In the genomic region with DNA sequence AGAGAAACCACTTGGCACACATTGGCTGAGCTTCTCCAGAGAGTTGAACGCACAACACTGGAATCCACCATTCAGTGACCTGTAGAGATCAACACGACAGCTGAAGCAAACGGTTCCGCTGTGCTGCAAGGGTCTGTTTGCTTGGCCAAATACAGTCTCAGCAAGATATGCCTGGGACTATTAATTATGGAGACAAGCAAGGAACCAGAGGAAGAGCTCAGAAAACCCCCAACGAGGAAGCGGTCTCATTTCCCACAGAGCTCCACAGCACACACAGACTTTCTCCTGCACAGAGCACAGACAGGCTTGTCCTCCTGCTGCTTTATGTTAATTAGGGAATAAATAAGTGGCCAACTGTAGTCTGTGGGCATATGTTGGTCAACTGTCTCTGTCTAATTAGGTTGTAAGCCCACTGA, we compare ENCODE assay signal across 11 mouse cellular contexts.
DNase-seq lines count a peak whose midpoint lies in the region; ATAC-seq and TF ChIP-seq lines count a peak whose summit lies in the region.
"Had no signal": no experiment of that assay in that cellular context is flagged by ENCODE, and none has a peak within 500 bp of the region (broad histone marks: within the 10 kb centered on the region; RNA-seq: fewer than 3 reads in every experiment).

No protein-coding gene starts in this region.

- no peak; the same call in 1 of the 2 replicates for ATAC-seq in cerebellum, adult (ENCODE audit: insufficient number of reproducible peaks, low FRiP score, low TSS enrichment)
- ATAC-seq in lung, embryonic 14.5 days (ENCODE audit: insufficient read depth) = no peak; the same call in 1 of the 2 replicates
- ATAC-seq in stomach, embryonic 15.5 days (ENCODE audit: insufficient read depth, low FRiP score, low read depth) = peak; percentile 58; the same call in 1 of the 2 replicates

- TF ChIP-seq CTCF in lung, embryonic 14.5 days (IDR thresholded peaks at IDR 0.05; ENCODE audit: low read depth) = no peak
- TF ChIP-seq CTCF in lung, adult 2 months (IDR thresholded peaks at IDR 0.05; ENCODE audit: insufficient read depth, low read length) = no peak

- H3K4me2 ChIP-seq in lung, embryonic 14.5 days = no peak overlapping the region
- H3K4me2 ChIP-seq in stomach, embryonic 15.5 days = no peak overlapping the region
- H3K4me2 ChIP-seq: embryonic facial prominence, embryonic 13.5 days; liver, embryonic 13.5 days had no signal

- intact Hi-C loops in heart, postnatal 36 days (cut with DNase I) = no loop called here

- no peaks in the 10 kb centered on the region for H3K36me3 ChIP-seq in lung, embryonic 14.5 days (ENCODE audit: insufficient read depth)
- no peaks in the 10 kb centered on the region for H3K36me3 ChIP-seq in stomach, embryonic 15.5 days
- H3K36me3 ChIP-seq: embryonic facial prominence, embryonic 13.5 days; liver, embryonic 13.5 days had no signal

- 33% methylated on average over 6 of the region's 6 CpGs for WGBS in lung, embryonic 14.5 days
- WGBS in lung, adult 2 months = 44% methylated on average over 6 of the region's 6 CpGs
- WGBS in stomach, embryonic 15.5 days = 20% methylated on average over 6 of the region's 6 CpGs

- no peaks in the 10 kb centered on the region for H3K27me3 ChIP-seq in lung, embryonic 14.5 days (ENCODE audit: insufficient read depth, low read length)
- no peaks in the 10 kb centered on the region for H3K27me3 ChIP-seq in stomach, embryonic 15.5 days (replicated peaks)
- H3K27me3 ChIP-seq: embryonic facial prominence, embryonic 13.5 days; liver, embryonic 13.5 days had no signal

- H3K9me3 ChIP-seq in lung, embryonic 14.5 days (ENCODE audit: low read depth, low read length) = no peaks in the 10 kb centered on the region
- H3K9me3 ChIP-seq in stomach, embryonic 15.5 days = no peaks in the 10 kb centered on the region
- H3K9me3 ChIP-seq: embryonic facial prominence, embryonic 13.5 days; liver, embryonic 13.5 days had no signal

- no peak for TF ChIP-seq POLR2A in lung, adult 2 months (IDR thresholded peaks at IDR 0.05; ENCODE audit: borderline replicate concordance, extremely low read depth, low read depth, low read length)

- no peak overlapping the region for H3K4me3 ChIP-seq in lung, embryonic 14.5 days (ENCODE audit: low read depth, low read length)
- no peak overlapping the region for H3K4me3 ChIP-seq in lung, adult 2 months (replicated peaks; ENCODE audit: extremely low read depth, low read depth, low read length)
- H3K4me3 ChIP-seq in stomach, embryonic 15.5 days (replicated peaks) = no peak overlapping the region
- H3K4me3 ChIP-seq: embryonic facial prominence, embryonic 13.5 days; liver, embryonic 13.5 days had no signal

- no peak overlapping the region for H3K27ac ChIP-seq in lung, embryonic 14.5 days (ENCODE audit: low read depth)
- H3K27ac ChIP-seq in stomach, embryonic 15.5 days = no peak overlapping the region
- H3K27ac ChIP-seq: embryonic facial prominence, embryonic 13.5 days; liver, embryonic 13.5 days had no signal

- peak; percentile 70 to 80 for DNase-seq in cerebellum, postnatal 10 days
- peak; percentile 8 for DNase-seq in lung, embryonic 14.5 days
- no peak for DNase-seq in lung, adult 2 months
- DNase-seq in mesoderm, embryonic 11.5 days (ENCODE audit: low read depth, low spot score) = peak; percentile 41
- DNase-seq in layer of hippocampus, adult 11-12 months (ENCODE audit: low spot score) = no peak
- DNase-seq in heart, postnatal 36 days = no peak
- DNase-seq: gastrocnemius, postnatal 36 days; liver, embryonic 13.5 days had no signal

- H3K9ac ChIP-seq in lung, embryonic 14.5 days = no peak overlapping the region
- H3K9ac ChIP-seq in stomach, embryonic 15.5 days = no peak overlapping the region
- H3K9ac ChIP-seq: embryonic facial prominence, embryonic 13.5 days; liver, embryonic 13.5 days had no signal

- H3K4me1 ChIP-seq in lung, embryonic 14.5 days (ENCODE audit: insufficient read depth) = no peaks in the 10 kb centered on the region
- no peaks in the 10 kb centered on the region for H3K4me1 ChIP-seq in lung, adult 2 months (ENCODE audit: control insufficient read depth, insufficient read depth, low read length)
- H3K4me1 ChIP-seq in stomach, embryonic 15.5 days = no peaks in the 10 kb centered on the region
- H3K4me1 ChIP-seq: embryonic facial prominence, embryonic 13.5 days; liver, embryonic 13.5 days had no signal

Comparison
In these comparisons a context has a peak if more than half of its experiments do, and no peak if none do; other contexts are left out.
1. DNase-seq: peak in cerebellum, postnatal 10 days (2 of 2), lung, embryonic 14.5 days (single experiment) and mesoderm, embryonic 11.5 days (single experiment); none in lung, adult 2 months (single experiment), layer of hippocampus, adult 11-12 months (single experiment) and heart, postnatal 36 days (0 of 2).